Mouse (Mus musculus) neural tube, embryonic 11.5 days (tissue): ENCODE data around the gene Kcnj10. TPM values are rescaled to one million over a fixed set of nuclear protein-coding genes. Genes with fewer than 3 reads are reported as not detected.

ENCODE experiments used
- ATAC-seq: fragments of 200-750 bp; cut with Nextera tagmentation; 2 replicates; pipeline ENCODE4 v1.8.0; 2017; ENCODE audit warnings: moderate number of reproducible peaks, mild to moderate bottlenecking, moderate TSS enrichment, moderate library complexity; ENCODE audit not compliant: insufficient read depth, low FRiP score, low TSS enrichment
- DNase-seq: peaks from one replicate; pipeline ENCODE4 v3.0.0-alpha.2; 2015; ENCODE audit warnings: low spot score
- H3K27ac ChIP-seq: fragments of 300-500 bp; sonication (generic); 2 replicates; pipeline ENCODE4 v1.5.1; 2014; ENCODE audit warnings: low read depth, mild to moderate bottlenecking, low read length
- H3K27me3 ChIP-seq: fragments of 300-500 bp; sonication (generic); 2 replicates; pipeline ENCODE4 v1.6.1; 2014; ENCODE audit warnings: mild to moderate bottlenecking, low read length, mixed read lengths; ENCODE audit not compliant: control insufficient read depth, insufficient read depth
- H3K36me3 ChIP-seq: fragments of 300-500 bp; sonication (generic); 2 replicates; pipeline ENCODE4 v1.6.1; 2014; ENCODE audit warnings: mild to moderate bottlenecking, low read length, moderate library complexity, mixed read lengths; ENCODE audit not compliant: control insufficient read depth, insufficient read depth
- H3K4me1 ChIP-seq: fragments of 300-500 bp; sonication (generic); 2 replicates; pipeline ENCODE4 v1.6.1; 2014; ENCODE audit warnings: low read length, mixed read lengths; ENCODE audit not compliant: control insufficient read depth, insufficient read depth
- H3K4me2 ChIP-seq: fragments of 300-500 bp; sonication (generic); 2 replicates; pipeline ENCODE4 v1.6.1; 2014; ENCODE audit warnings: low read depth, mild to moderate bottlenecking, moderate library complexity
- H3K4me3 ChIP-seq: fragments of 300-500 bp; sonication (generic); 2 replicates; pipeline ENCODE4 v1.5.1; 2014; ENCODE audit warnings: low read depth, low read length
- H3K9ac ChIP-seq: fragments of 300-500 bp; sonication (generic); 2 replicates; pipeline ENCODE4 v1.6.1; 2014; ENCODE audit warnings: mild to moderate bottlenecking, low read length
- H3K9me3 ChIP-seq: fragments of 300-500 bp; sonication (generic); 2 replicates; pipeline ENCODE4 v1.6.1; 2016; ENCODE audit warnings: low read length; ENCODE audit not compliant: control insufficient read depth
- WGBS: fragments of 180-500 bp; shearing (Covaris S2); extraction: QIAGEN DNeasy Blood & Tissue Kit; methylation state at CpG from one replicate; pipeline ENCODE4 v1.1.7; 2014; 5-methylcytosine and 5-hydroxymethylcytosine counted together
- polyA plus RNA-seq: library from polyadenylated mRNA; unstranded; fragments of >200 nt; fragmentation: Nextera tagmentation; extraction: Ambion mirVana; gene quantifications from 2 replicates; pipeline ENCODE4 v1.2.1, GENCODE M21; 2014

Kcnj10 gene
- polyA plus RNA-seq, 1 experiment from 2014 or later, result 0.85 TPM

- no peak overlapping the region for H3K27ac ChIP-seq
- WGBS, result 6% methylated on average over 4 of the region's 4 CpGs
- no peak overlapping the region for H3K9ac ChIP-seq
- ATAC-seq (no peak), DNase-seq (peak; percentile 66)
- no peak overlapping the region for H3K4me3 ChIP-seq
- H3K4me1 ChIP-seq, result peaks cover 6% of the 10 kb centered on the region
- H3K36me3 ChIP-seq, result no peaks in the 10 kb centered on the region
- no peaks in the 10 kb centered on the region for H3K27me3 ChIP-seq
- no peak overlapping the region for H3K4me2 ChIP-seq
- H3K9me3 ChIP-seq, result no peaks in the 10 kb centered on the region
Measured at GRCm38 (mm10) chr1:172410806-172411205, 69.8 kb downstream of the Kcnj10 start.

GRCm38 (mm10) chr1:172412204-172412603 lies 71.2 kb downstream of the Kcnj10 start:
- H3K4me2 ChIP-seq, result no peak overlapping the region
- no peak overlapping the region for H3K4me3 ChIP-seq
- 1% methylated on average over 5 of the region's 5 CpGs for WGBS
- H3K27ac ChIP-seq, result no peak overlapping the region
- H3K27me3 ChIP-seq, result no peaks in the 10 kb centered on the region
- DNase-seq (peak; percentile 80), ATAC-seq (peak; percentile 84)
- no peaks in the 10 kb centered on the region for H3K36me3 ChIP-seq
- H3K4me1 ChIP-seq, result no peaks in the 10 kb centered on the region
- H3K9me3 ChIP-seq, result no peaks in the 10 kb centered on the region
- no peak overlapping the region for H3K9ac ChIP-seq

GRCm38 (mm10) chr1:172413491-172414230 lies 72.7 kb downstream of the Kcnj10 start:
- ATAC-seq (no peak), DNase-seq (no peak)
- Histone ChIP-seq H3K4me3 (no peak overlapping the region), H3K27ac (no peak overlapping the region), H3K4me2 (no peak overlapping the region), H3K4me1 (no peaks in the 10 kb centered on the region), H3K36me3 (no peaks in the 10 kb centered on the region), H3K9ac (no peak overlapping the region), H3K9me3 (no peaks in the 10 kb centered on the region), H3K27me3 (no peaks in the 10 kb centered on the region)
- 83% methylated on average over 4 of the region's 4 CpGs for WGBS

- WGBS, result 86% methylated on average over 6 of the region's 6 CpGs
- no peak overlapping the region for H3K4me2 ChIP-seq
- H3K4me3 ChIP-seq, result no peak overlapping the region
- H3K9me3 ChIP-seq, result no peaks in the 10 kb centered on the region
- ATAC-seq, result no peak
- H3K27ac ChIP-seq, result no peak overlapping the region
- H3K36me3 ChIP-seq, result no peaks in the 10 kb centered on the region
- H3K9ac ChIP-seq, result no peak overlapping the region
- no peak for DNase-seq
- H3K27me3 ChIP-seq, result no peaks in the 10 kb centered on the region
- H3K4me1 ChIP-seq, result no peaks in the 10 kb centered on the region
Measured at GRCm38 (mm10) chr1:172414231-172414585, 73.2 kb downstream of the Kcnj10 start.

GRCm38 (mm10) chr1:172415061-172415460 lies 74.1 kb downstream of the Kcnj10 start:
- ATAC-seq, result no peak

GRCm38 (mm10) chr1:172418173-172418572 lies 77.2 kb downstream of the Kcnj10 start:
- DNase-seq (no peak), ATAC-seq (no peak)
- no peaks in the 10 kb centered on the region for H3K9me3 ChIP-seq
- H3K27ac ChIP-seq, result no peak overlapping the region
- H3K36me3 ChIP-seq, result no peaks in the 10 kb centered on the region
- no peak overlapping the region for H3K4me2 ChIP-seq
- WGBS, result 11% methylated on average over 6 of the region's 6 CpGs
- no peak overlapping the region for H3K9ac ChIP-seq
- H3K27me3 ChIP-seq, result no peaks in the 10 kb centered on the region
- no peak overlapping the region for H3K4me3 ChIP-seq
- no peaks in the 10 kb centered on the region for H3K4me1 ChIP-seq

More at GRCm38 (mm10) chr1:172415061-172415460, 74.1 kb downstream of the Kcnj10 start:
- DNase-seq, result no peak
- H3K27ac ChIP-seq, result no peak overlapping the region
- H3K4me3 ChIP-seq, result no peak overlapping the region
- no peaks in the 10 kb centered on the region for H3K36me3 ChIP-seq
- H3K27me3 ChIP-seq, result no peaks in the 10 kb centered on the region
- no peak overlapping the region for H3K9ac ChIP-seq
- WGBS, result 90% methylated on average over 7 of the region's 7 CpGs
- no peaks in the 10 kb centered on the region for H3K9me3 ChIP-seq
- no peak overlapping the region for H3K4me2 ChIP-seq
- H3K4me1 ChIP-seq, result no peaks in the 10 kb centered on the region

GRCm38 (mm10) chr1:172418642-172419041 lies 77.6 kb downstream of the Kcnj10 start:
- Histone ChIP-seq H3K4me1 (no peaks in the 10 kb centered on the region), H3K4me3 (no peak overlapping the region), H3K36me3 (no peaks in the 10 kb centered on the region), H3K27me3 (no peaks in the 10 kb centered on the region), H3K27ac (no peak overlapping the region), H3K9me3 (no peaks in the 10 kb centered on the region), H3K4me2 (no peak overlapping the region), H3K9ac (no peak overlapping the region)
- ATAC-seq (no peak), DNase-seq (no peak)
- WGBS, result 78% methylated on average over 3 of the region's 3 CpGs

GRCm38 (mm10) chr1:172420181-172420580 lies 79.2 kb downstream of the Kcnj10 start:
- Histone ChIP-seq H3K27ac (no peak overlapping the region), H3K9me3 (no peaks in the 10 kb centered on the region), H3K4me1 (no peaks in the 10 kb centered on the region), H3K4me3 (no peak overlapping the region), H3K27me3 (no peaks in the 10 kb centered on the region), H3K36me3 (no peaks in the 10 kb centered on the region), H3K4me2 (no peak overlapping the region), H3K9ac (no peak overlapping the region)
- ATAC-seq (no peak), DNase-seq (no peak)
- WGBS, result 89% methylated on average over 6 of the region's 6 CpGs

- no peak overlapping the region for H3K27ac ChIP-seq
- no peaks in the 10 kb centered on the region for H3K9me3 ChIP-seq
- no peak overlapping the region for H3K4me2 ChIP-seq
- H3K36me3 ChIP-seq, result no peaks in the 10 kb centered on the region
- no peaks in the 10 kb centered on the region for H3K27me3 ChIP-seq
- 60% methylated on average over 1 of the region's 1 CpGs for WGBS
- DNase-seq (no peak), ATAC-seq (no peak)
- no peak overlapping the region for H3K4me3 ChIP-seq
- H3K4me1 ChIP-seq, result no peaks in the 10 kb centered on the region
- H3K9ac ChIP-seq, result no peak overlapping the region
Measured at GRCm38 (mm10) chr1:172423393-172423792, 82.4 kb downstream of the Kcnj10 start.
